19 mouse cellular contexts compared by ENCODE assay signal in the genomic region with DNA sequence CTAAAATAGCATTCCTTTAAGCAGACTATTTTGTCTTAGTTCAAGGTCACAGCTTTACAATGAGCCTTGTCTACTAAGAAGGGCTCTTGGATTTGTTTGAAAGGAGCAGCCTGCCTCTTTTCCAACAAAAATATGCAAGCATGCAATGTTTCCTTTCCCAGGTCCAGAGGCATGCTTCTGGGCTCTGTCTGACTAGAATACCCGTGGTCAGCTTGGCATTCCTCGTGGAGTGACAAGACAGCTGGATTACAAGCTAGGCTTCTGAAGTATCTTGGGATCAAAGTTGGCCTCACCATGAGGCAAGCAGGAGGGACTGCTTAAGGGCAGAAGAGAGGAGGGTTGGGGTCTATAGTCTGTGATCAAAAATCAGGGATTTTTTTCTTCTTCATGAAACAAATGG. TPM values are rescaled to one million over a fixed set of nuclear protein-coding genes. Genes with fewer than 3 reads are reported as not detected.
DNase-seq lines count a peak whose midpoint lies in the region; ATAC-seq lines count a peak whose summit lies in the region.
"Had no signal": no experiment of that assay in that cellular context is flagged by ENCODE, and none has a peak within 500 bp of the region (broad histone marks: within the 10 kb centered on the region; RNA-seq: fewer than 3 reads in every experiment).

No protein-coding gene starts in this region.

- no peak for ATAC-seq in megakaryocyte-erythroid progenitor cell, adult 5-6 weeks (replicated peaks; ENCODE audit: low FRiP score, low TSS enrichment, poor library complexity, severe bottlenecking)
- ATAC-seq in inflammation-experienced regulatory T-cells, adult 6 months: no peak
- ATAC-seq: forebrain, embryonic 14.5 days; hindbrain, embryonic 16.5 days had no signal

- DNase-seq in embryo, embryonic 10.5 days (ENCODE audit: low spot score): peak; percentile 22
- no peak for DNase-seq in embryo, embryonic 9.5 days (ENCODE audit: extremely low spot score)
- DNase-seq in 3T3-L1 (ENCODE audit: low read depth, low spot score) (peak; percentile 60), adipocyte (ENCODE audit: low spot score) (peak; percentile 11)
- peak; percentile 18 for DNase-seq in skeletal muscle tissue, adult 2 months (ENCODE audit: low read depth, low spot score)
- DNase-seq: adrenal gland, postnatal 10 days; cerebellum, adult 11 months; cerebellum, adult 8-10 months; gastrocnemius, postnatal 10 days; heart, postnatal 4 days; kidney, adult 11 months had no signal

RNA-seq across cellular contexts. Expression of a gene that starts 16.4 kb away (rescaled TPM):
- not detected in 2 replicates for total RNA-seq in megakaryocyte-erythroid progenitor cell, adult 5-6 weeks (2014; fragmentation: Nextera tagmentation)
- not detected in 2 replicates for total RNA-seq in megakaryocyte-erythroid progenitor cell, adult 5-6 weeks (2017)
- polyA plus RNA-seq in inflammation-experienced regulatory T-cells, adult 6 months (2017; shearing (Covaris generic)): not detected
- total RNA-seq: CH12.LX; granulocyte monocyte progenitor cell, adult 5-6 weeks had no signal
- polyA plus RNA-seq: heart, embryonic 13.5 days; hindbrain, embryonic 16.5 days; intestine, embryonic 14.5 days had no signal
